Mouse (Mus musculus): ENCODE measurements around the gene Scn1a. TPM values are rescaled to one million over a fixed set of nuclear protein-coding genes. Genes with fewer than 3 reads are reported as not detected.

Gene Scn1a
- polyA plus RNA-seq, 1 experiment from 2014 or later, result not detected

GRCm38 (mm10) chr2:66256220-66257131 is 184.2 kb downstream of the Scn1a start, which contains the start of gene Ttc21b:
Gene Ttc21b, minus strand, starts transcription at chr2:66256617.
- in situ Hi-C loops (cut with MboI; ENCODE audit: low pct_unique_long_range_greater_than_20kb), result loop anchor here (5.0 to 25.0 kb wide), 3 partner anchors 151 to 531 kb away; partner anchors contain the start of genes Scn7a and Scn9a
- POLR2A ChIA-PET, result no interaction called here
- H3K27me3 ChIP-seq, result peaks cover 8% of the 10 kb centered on the region
- ATAC-seq (peak; percentile 99), DNase-seq (ENCODE audit: low read depth, low spot score) (peak; percentile 69)
- CTCF ChIA-PET, result interaction anchor here (0.7 to 2.0 kb wide), 4 partner anchors 9 to 155 kb away, joined by 3 to 5 read pairs (median 4); no protein-coding TSS in a partner anchor
- TF ChIP-seq CTCF (IDR thresholded peaks at IDR 0.05), result peak; percentile 92

- DNase-seq (ENCODE audit: low read depth, low spot score) (no peak), ATAC-seq (no peak)
- TF ChIP-seq CTCF (IDR thresholded peaks at IDR 0.05), result no peak
- POLR2A ChIA-PET, result no interaction called here
- no peaks in the 10 kb centered on the region for H3K27me3 ChIP-seq
- in situ Hi-C loops (cut with MboI; ENCODE audit: low pct_unique_long_range_greater_than_20kb), result no loop called here
- CTCF ChIA-PET, result no interaction called here
These were observed 196.6 kb downstream of the Scn1a start for GRCm38 (mm10) chr2:66244013-66244412.

- no peak for DNase-seq (ENCODE audit: low read depth, low spot score)
- H3K27me3 ChIP-seq, result no peaks in the 10 kb centered on the region
- no peak for TF ChIP-seq CTCF (IDR thresholded peaks at IDR 0.05)
- CTCF ChIA-PET, result no interaction called here
- in situ Hi-C loops (cut with MboI; ENCODE audit: low pct_unique_long_range_greater_than_20kb), result no loop called here
- ATAC-seq, result no peak
- POLR2A ChIA-PET, result no interaction called here
These were observed 200.3 kb downstream of the Scn1a start for GRCm38 (mm10) chr2:66240334-66240733.

GRCm38 (mm10) chr2:66238886-66239285 is 201.8 kb downstream of the Scn1a start:
- no peak for DNase-seq (ENCODE audit: low read depth, low spot score)
- ChIA-PET POLR2A (no interaction called here), CTCF (interaction anchor here (0.6 to 1.4 kb wide), 2 partner anchors 15 to 186 kb away, joined by 3 read pairs; no protein-coding TSS in a partner anchor)
- in situ Hi-C loops (cut with MboI; ENCODE audit: low pct_unique_long_range_greater_than_20kb), result no loop called here
- no peak for TF ChIP-seq CTCF (IDR thresholded peaks at IDR 0.05)
- no peaks in the 10 kb centered on the region for H3K27me3 ChIP-seq
- ATAC-seq, result no peak

- DNase-seq (ENCODE audit: low read depth, low spot score) (no peak), ATAC-seq (peak; percentile 92)
- H3K27me3 ChIP-seq, result no peaks in the 10 kb centered on the region
- ChIA-PET POLR2A (no interaction called here), CTCF (no interaction called here)
- in situ Hi-C loops (cut with MboI; ENCODE audit: low pct_unique_long_range_greater_than_20kb), result no loop called here
- TF ChIP-seq CTCF (IDR thresholded peaks at IDR 0.05), result no peak
These were observed 219.7 kb downstream of the Scn1a start for GRCm38 (mm10) chr2:66220954-66221353.

Other genes starting within 250 kb of the Scn1a start
- 19.2 TPM for gene Ttc21b, start 184.2 kb downstream of the Scn1a start, polyA plus RNA-seq (2021)
- gene Scn9a, start 194.1 kb upstream of the Scn1a start, polyA plus RNA-seq (2021), result not detected

Data from Patski (cell line).